Mouse (Mus musculus) gastrocnemius, adult 8-10 months (tissue): ENCODE data around the gene Asb2. TPM values are rescaled to one million over a fixed set of nuclear protein-coding genes. Genes with fewer than 3 reads are reported as not detected.

Experiments used
- DNase-seq, 2 experiments: peaks; one replicate each; pipeline ENCODE4 v3.0.0; 2022; ENCODE audit warnings: low spot score in 2 of 2
- total RNA-seq, 4 experiments: library from RNA; stranded (reverse); gene quantifications; 2 replicates each; pipeline ENCODE4 v1.2.4; 2022

The Asb2 gene
- total RNA-seq, 4 experiments from 2014 or later: 524 to 740 (median 599) TPM

GRCm38 (mm10) chr12:103361539-103362307, 5.9 kb upstream of the Asb2 start:
- DNase-seq: peak; percentile 35 to 39

DNA sequence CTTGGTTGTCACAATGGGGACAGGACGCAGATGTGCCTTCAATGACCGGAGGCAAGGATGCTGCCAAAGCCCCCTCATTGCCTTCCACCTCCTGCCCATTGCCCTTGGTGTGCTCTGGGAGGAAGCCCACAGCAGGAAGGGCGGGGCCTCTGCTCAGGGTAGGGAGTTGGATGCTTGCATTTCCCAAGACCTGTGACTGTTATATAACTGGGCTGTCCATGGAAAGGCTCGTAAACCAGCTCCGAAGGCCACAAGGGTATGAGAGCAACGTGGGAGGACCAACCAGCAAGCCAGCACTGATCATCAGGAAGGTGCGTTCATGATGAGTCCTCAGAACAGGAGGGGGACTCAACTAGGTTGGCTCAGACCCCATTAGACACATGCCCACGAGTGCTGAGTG, 5.0 kb upstream of the Asb2 start:
- DNase-seq: peak; percentile 43 to 51

DNA sequence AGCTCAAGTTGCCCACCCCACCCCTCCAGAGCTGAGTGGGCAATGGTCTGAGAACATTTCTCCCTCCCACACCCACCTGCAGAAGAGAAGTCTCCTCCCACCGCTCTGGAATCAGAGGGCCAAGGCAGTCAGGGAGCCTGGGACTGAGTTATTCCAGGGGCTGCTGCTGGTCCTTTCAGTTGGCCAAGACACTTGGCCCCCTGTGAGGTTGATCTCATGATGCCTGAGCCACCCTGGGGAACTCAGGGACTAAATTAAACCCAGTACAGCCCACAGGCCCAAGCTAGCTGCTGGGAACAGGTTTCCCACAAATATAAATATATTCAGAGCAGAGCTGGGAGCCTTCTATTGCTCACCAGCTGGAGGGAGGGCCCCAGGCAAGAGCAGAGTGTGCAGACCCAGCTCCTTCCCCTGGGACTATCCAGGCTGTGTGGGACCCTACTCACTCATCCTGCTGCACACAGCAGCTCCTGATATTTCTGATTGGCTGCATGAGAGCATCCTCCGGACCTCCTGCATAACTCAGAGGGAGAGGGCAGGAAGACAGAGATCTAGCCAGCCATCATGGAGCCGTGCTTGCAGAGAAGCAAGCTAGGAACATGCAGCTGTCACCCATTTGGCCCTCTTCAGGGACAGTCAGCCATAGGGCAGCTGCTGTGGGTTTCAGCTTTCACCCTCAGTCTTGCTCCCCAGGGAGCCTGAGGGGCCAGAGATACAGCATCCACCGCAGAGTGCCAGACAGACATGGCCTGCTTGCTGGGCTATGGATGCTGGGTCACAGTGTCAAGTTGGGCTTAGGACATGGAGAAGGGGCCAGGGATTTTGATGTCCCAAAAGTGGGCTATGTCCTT, 3.4 kb upstream of the Asb2 start:
- DNase-seq: peak; percentile 57 to 81

DNA sequence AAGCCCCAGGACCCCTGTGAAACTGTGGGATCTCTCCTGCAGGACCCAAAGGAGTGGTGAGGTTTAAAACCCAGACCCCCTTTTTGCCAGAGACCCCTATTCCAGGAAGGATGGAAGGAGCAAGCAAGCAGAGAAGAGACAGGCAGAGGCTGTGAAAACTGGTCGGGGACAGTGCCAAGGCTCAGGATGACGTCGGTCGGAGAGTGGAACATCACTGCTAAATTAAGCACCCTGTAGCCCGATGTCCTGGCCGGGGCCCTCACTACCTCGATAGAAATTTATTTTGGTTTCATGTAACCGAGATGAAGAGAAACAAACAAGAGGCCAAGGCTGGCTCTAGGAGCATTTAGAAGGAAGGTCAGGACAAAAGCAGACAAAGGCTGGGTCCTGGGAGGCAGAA, 2.4 kb upstream of the Asb2 start:
- DNase-seq: peak; percentile 74 to 85

GRCm38 (mm10) chr12:103356415-103356748, 581 bp upstream of the Asb2 start:
- DNase-seq: no peak

DNA sequence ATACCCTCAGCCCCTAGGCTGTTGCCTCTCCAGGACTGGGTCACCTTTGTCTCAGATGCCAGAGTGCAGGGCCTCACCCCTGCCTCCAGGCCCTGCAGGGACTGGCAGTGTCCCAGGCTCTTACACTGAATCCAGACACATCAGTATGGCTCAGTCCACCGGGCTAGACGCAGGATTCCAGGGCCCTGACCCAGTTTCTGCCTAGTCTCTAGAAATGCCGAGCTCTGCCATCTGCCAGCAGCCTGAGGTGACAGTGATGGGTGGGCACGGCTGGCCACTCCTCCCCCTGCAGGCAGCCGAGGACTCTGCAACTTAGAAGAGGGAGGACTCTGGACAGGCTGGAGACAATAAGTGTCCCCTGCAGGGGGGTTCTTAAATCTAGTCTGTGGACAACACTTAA, 2.3 kb downstream of the Asb2 start:
- peak; percentile 83 to 91 for DNase-seq

DNA sequence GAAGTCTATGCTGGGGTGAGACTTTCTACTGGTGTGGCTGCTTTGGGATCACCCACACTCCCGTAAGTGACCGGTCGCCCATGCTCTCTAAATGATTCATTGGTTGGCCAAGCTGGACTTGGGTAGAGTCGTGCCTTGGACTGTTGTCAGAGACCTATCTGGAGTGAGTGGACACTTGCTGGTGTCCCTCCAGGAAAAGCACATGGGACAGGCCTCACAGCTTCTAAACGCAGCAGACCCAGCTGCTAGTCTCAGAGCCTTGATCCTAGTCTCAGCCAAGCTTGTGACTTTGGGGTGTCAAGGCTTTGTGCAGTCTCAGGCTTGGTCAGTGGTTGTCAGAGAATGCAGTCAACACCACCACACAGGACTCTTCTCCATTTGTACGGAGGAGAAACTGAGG, 3.1 kb downstream of the Asb2 start:
- peak; percentile 58 to 63 for DNase-seq

DNA sequence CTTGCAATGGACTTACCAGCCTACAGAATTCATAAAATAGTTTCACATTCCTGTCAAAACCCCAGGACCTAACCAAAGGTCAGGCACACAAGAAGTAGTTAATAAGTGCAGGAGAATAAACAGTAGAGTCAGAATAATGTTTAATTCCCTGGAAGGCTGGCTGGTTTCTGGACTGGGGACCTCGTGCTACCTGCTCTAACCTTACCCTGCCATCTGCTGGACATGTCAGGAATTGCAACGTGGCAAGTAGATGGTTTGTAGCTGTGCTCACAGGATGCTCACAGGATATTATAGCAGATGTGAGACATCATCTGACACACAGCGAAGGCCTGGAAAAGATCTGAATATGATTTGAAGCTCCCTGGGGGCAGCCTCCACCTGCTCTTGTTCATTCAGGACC, 7.3 kb downstream of the Asb2 start:
- peak; percentile 64 for DNase-seq

DNA sequence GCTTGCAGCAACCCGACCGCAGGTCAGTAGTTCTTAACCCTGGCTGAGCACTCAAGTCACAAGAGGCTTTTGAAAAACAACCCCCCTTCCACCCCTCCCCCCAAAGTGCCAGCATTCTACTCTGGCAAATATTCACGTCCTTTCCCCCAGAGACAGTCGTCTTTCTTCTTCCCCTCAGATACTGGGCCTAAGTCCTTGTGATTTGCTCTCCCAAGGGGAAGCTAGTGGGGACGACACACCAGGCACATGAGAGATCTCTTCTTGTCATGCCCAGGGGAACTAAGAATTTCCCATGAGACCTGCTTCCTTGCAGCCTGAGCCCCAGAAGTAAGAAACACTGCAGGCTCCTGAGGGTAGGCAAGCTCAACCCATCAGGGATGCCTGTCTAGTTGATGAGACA, 8.4 kb downstream of the Asb2 start:
- DNase-seq: no peak

DNA sequence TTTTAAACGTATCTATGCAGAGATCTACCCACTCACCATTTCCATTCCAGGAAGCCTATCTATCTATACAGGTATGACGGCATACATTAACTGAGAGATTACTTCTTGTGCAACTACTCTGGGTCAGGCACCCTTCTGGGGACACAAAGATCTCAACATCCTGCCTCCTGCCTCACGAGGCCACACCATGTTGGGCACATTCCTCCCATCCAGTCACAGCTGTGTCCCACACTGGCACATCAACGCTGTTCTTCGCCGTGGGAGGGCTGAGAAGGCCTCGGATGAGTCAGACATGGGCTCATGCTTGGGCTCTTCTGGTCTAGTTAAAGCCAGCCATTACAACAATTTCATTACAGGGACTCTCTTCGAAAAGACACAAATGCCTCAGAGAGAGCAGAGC, 8.9 kb downstream of the Asb2 start:
- DNase-seq: no peak

DNA sequence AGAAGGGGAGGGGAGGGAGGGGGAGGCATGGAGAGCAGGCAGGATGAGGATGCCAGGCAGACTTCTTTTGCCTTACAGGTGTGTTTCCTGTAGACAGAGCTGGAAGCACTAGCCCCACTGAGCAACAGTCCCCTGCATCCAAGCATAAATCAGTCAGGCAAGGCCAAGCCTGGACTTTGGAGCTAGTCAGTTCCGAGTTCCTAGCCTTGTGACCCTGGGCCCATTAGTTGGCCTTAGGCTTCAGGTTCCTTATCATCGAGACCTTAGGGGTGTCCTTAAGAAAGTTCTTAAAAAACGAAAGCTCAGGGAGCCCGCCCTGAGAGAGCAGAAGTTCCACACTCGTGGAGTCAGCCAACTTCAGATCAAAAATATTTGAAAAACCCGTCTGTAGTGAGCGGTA, 10.9 kb downstream of the Asb2 start:
- DNase-seq: no peak

GRCm38 (mm10) chr12:103343456-103343855, 12.3 kb downstream of the Asb2 start:
- no peak for DNase-seq

DNA sequence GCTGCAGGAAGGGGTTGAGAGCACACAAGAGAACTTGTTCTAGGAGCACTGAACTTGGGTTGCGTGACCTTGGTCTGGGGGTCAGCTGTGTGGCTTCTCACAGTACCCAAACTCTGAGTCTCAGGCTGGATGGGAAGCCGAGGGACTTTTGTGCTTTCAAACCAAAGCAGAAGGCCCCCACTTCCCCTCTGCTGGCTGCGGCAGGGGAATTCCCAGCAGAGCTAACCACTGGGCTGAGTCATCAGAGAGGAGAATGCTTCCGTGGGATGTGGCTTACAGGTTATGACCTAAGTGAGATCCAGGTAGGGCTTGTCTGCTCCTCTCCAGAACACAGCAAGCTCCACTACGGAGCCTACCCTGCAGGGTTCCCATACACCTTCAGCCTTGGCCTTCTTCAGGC, 14.6 kb downstream of the Asb2 start:
- DNase-seq: no peak

- DNase-seq: no peak
These were observed 17.5 kb downstream of the Asb2 start for GRCm38 (mm10) chr12:103338162-103338798.

GRCm38 (mm10) chr12:103336766-103337165, 19.0 kb downstream of the Asb2 start:
- no peak for DNase-seq

- no peak for DNase-seq
These were observed 22.4 kb downstream of the Asb2 start for GRCm38 (mm10) chr12:103333426-103333825.

DNA sequence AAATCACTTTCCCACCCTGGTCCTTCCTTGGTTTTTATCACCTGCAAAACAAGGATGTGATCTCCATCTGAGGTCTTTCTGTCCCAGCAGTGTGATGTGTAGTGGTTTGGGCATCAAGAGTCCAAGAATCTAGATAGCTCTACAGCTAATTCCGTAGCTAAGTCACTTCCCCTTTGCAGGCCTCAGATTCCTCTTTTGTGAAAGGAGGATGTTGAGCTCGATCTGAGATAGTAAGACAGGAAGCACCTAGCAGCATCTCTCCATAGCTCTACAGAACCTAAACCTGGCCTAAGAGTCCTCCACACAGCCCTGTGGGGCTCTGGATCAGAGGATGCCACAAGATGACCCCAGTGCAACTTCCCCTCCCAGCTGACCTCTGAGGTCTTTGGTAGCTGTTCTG, 22.9 kb downstream of the Asb2 start:
- no peak for DNase-seq

GRCm38 (mm10) chr12:103331491-103331890, 24.3 kb downstream of the Asb2 start:
- no peak for DNase-seq

DNA sequence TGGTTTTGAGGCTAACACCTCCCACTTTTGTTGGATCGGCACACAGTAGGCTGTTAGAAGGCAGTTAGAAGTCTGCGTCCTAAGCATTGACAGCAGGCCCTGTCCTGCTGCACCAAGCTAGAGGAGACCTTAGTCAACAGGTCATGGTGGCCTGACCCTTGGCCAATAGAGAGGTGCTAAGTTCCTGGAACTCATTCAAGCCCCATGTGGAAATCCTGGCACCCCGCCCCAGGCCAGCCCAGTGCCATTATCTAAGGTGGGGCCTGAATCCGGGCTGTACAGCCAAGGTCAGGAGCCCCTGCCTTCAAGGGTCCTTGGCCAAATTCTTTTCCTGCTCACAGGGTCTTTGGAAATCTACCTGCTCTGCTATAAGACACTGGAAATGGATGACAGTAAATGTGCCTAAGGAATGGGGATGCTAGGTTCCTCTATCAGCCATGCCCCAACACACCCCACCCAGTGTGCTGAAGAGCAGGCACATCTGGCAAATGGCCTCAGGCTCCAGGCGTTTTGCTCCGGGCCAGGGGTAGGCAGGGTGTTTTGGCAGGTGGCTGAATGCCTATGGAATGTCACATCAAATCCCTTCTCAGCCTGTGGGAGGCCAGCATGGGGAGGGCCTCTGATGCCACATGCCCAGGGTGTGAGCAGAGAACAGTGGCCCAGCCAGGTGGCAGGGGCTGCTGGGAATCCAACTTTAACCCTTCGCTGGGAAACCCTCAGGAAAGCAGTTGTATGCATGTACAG, 27.2 kb downstream of the Asb2 start:
- peak in 1 of 2 experiments; percentile 38 for DNase-seq

DNA sequence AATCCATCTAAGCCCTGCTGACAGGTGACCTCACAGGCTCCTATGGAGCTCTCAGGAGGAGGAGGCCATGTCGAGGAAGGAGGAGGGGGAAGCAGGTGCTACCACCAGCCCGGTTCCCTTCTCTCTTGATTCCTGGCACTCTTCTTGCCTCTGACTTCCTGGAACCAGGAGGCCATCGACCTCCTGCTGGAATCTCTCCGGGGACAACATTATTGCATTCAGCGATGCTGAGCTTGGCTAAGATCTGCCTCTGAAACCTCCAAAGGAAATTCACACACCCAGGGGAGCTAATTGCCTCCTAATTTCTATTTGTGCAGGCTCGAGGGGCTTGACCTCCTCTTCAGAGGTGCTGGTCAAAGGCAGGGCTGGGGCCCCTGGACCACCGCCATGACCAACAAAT, 28.7 kb downstream of the Asb2 start:
- DNase-seq: no peak

DNA sequence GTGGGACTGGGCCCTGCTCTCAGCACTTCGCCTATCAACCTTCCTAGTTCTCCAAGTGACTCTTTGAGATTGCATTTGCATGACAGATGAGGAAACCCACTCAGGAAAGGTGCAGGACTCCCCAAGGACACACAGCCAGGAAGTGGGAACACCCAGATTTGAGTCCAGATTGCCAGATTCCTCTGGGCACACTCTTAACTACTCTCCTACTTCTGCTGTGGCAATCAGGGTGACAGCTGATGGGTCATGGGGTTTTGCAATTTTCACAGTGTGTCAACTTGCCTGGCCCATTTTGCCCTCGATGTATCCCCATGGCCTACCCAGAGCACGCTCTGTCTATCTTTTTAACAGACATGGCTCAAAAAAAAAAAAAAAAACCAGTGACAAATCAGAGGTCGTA, 29.2 kb downstream of the Asb2 start:
- no peak for DNase-seq
